In genomic region chr15:85131275-85132192, GRCm38 (mm10) we compare ENCODE assay signal across 9 mouse cellular contexts. TPM values are rescaled to one million over a fixed set of nuclear protein-coding genes. Genes with fewer than 3 reads are reported as not detected.
A peak's percentile ranks its signal among the peaks of the same experiment; 100 is the strongest.
DNase-seq lines count a peak whose midpoint lies in the region; ATAC-seq and TF ChIP-seq lines count a peak whose summit lies in the region.
"Had no signal": no experiment of that assay in that cellular context is flagged by ENCODE, and none has a peak within 500 bp of the region (broad histone marks: within the 10 kb centered on the region; RNA-seq: fewer than 3 reads in every experiment).

TSS of gene Smc1b (minus strand) at chr15:85131964.
TSS of gene Ribc2 (plus strand) at chr15:85132078.

- intact Hi-C loops in left cerebral cortex, postnatal 14 days (cut with DNase I), result no loop called here

- H3K27me3 ChIP-seq in intestine, postnatal 0 days (replicated peaks; ENCODE audit: control insufficient read depth, insufficient read depth, low read length), result no peaks in the 10 kb centered on the region
- H3K27me3 ChIP-seq in midbrain, embryonic 10.5 days (ENCODE audit: low read depth, poor library complexity, severe bottlenecking), result peaks cover 43% of the 10 kb centered on the region

- H3K4me3 ChIP-seq in intestine, postnatal 0 days (ENCODE audit: low read depth, low read length), result peak within 1 kb of the TSS; percentile 21; the same call in 1 of the 2 replicates
- H3K4me3 ChIP-seq in midbrain, embryonic 10.5 days, result peak within 1 kb of the TSS; percentile 42

- ATAC-seq in intestine, postnatal 0 days, result peak; percentile 56; the same call in 1 of the 2 replicates

- no peaks in the 10 kb centered on the region for H3K4me1 ChIP-seq in intestine, postnatal 0 days (replicated peaks; ENCODE audit: control insufficient read depth, insufficient read depth, low read length)
- H3K4me1 ChIP-seq in midbrain, embryonic 10.5 days, result peaks cover 12% of the 10 kb centered on the region

- DNase-seq in adrenal gland, postnatal 14 days, result peak; percentile 77
- peak; percentile 93 for DNase-seq in embryo, embryonic 10.5 days (ENCODE audit: low spot score)
- DNase-seq in gastrocnemius, postnatal 25 days, result peak; percentile 50
- peak; percentile 82 to 84 for DNase-seq in left cerebral cortex, postnatal 14 days (ENCODE audit: low spot score in 2 of 2)
- peak; percentile 81 for DNase-seq in midbrain, embryonic 10.5 days (ENCODE audit: low spot score)
- DNase-seq in skeletal muscle tissue, adult 2 months (ENCODE audit: low read depth, low spot score), result peak; percentile 69
- no peak for DNase-seq in adipocyte (ENCODE audit: low spot score)

- no peak within 1 kb of the TSS for H3K27ac ChIP-seq in intestine, postnatal 0 days (ENCODE audit: low read depth, low read length)
- peak within 1 kb of the TSS; percentile 76 for H3K27ac ChIP-seq in midbrain, embryonic 10.5 days (replicated peaks)

- no peak within 1 kb of the TSS for H3K9ac ChIP-seq in intestine, postnatal 0 days (ENCODE audit: low read depth, low read length)

- 33% methylated on average over 56 of the region's 58 CpGs for WGBS in intestine, postnatal 0 days
- WGBS in midbrain, embryonic 10.5 days, result 33% methylated on average over 56 of the region's 58 CpGs

- no peaks in the 10 kb centered on the region for H3K9me3 ChIP-seq in intestine, postnatal 0 days (ENCODE audit: control insufficient read depth)
- H3K9me3 ChIP-seq in midbrain, embryonic 10.5 days (replicated peaks), result peaks cover 8% of the 10 kb centered on the region

- TF ChIP-seq CTCF in intestine, postnatal 0 days (IDR thresholded peaks at IDR 0.05; ENCODE audit: low read depth), result no peak

- H3K4me2 ChIP-seq in intestine, postnatal 0 days (replicated peaks; ENCODE audit: low read depth), result peak within 1 kb of the TSS; percentile 54

- H3K36me3 ChIP-seq in intestine, postnatal 0 days (ENCODE audit: control insufficient read depth, insufficient read depth), result no peaks in the 10 kb centered on the region
- H3K36me3 ChIP-seq in midbrain, embryonic 10.5 days, result no peaks in the 10 kb centered on the region

RNA-seq across cellular contexts. Expression of gene Smc1b, which starts in this region (rescaled TPM):
- total RNA-seq in adrenal gland, postnatal 14 days (2021), result 0.11 and 0.41 TPM in 2 replicates
- not detected for total RNA-seq in gastrocnemius, postnatal 25 days (2021)
- 0.07 and 0.18 TPM in 2 replicates for polyA plus RNA-seq in intestine, postnatal 0 days (2015; fragmentation: Nextera tagmentation; extraction: Ambion mirVana)
- total RNA-seq in left cerebral cortex, postnatal 14 days (2021), result under 1 TPM in 1 of 2 experiments, not detected in 1; 0.87 TPM
- 0.11 and 0.12 TPM in 2 replicates for polyA plus RNA-seq in midbrain, embryonic 10.5 days (2016; fragmentation: Nextera tagmentation; extraction: Ambion mirVana)

RNA-seq across cellular contexts. Expression of gene Ribc2, which starts in this region (rescaled TPM):
- total RNA-seq in adrenal gland, postnatal 14 days (2021), result not detected in 2 replicates
- total RNA-seq in gastrocnemius, postnatal 25 days (2021), result not detected
- polyA plus RNA-seq in intestine, postnatal 0 days (2015; fragmentation: Nextera tagmentation; extraction: Ambion mirVana), result 0.13 TPM in 1 of 2 replicates, not detected in the other
- under 1 TPM in 1 of 2 experiments, not detected in 1; 0.23 TPM for total RNA-seq in left cerebral cortex, postnatal 14 days (2021)
- 0.41 and 0.57 TPM in 2 replicates for polyA plus RNA-seq in midbrain, embryonic 10.5 days (2016; fragmentation: Nextera tagmentation; extraction: Ambion mirVana)
- total RNA-seq: adrenal gland, postnatal 4 days had no signal

Comparison
In these comparisons a context has a peak if more than half of its experiments do, and no peak if none do; other contexts are left out.
1. Peak in DNase-seq in adrenal gland, postnatal 14 days; RNA of the genes that start here not detected or under 1 TPM.
2. Peak in DNase-seq in gastrocnemius, postnatal 25 days; RNA of the genes that start here not detected or under 1 TPM.
3. Peak in ATAC-seq, H3K4me3 ChIP-seq and H3K4me2 ChIP-seq in intestine, postnatal 0 days; RNA of the genes that start here not detected or under 1 TPM.
4. Peak in DNase-seq in left cerebral cortex, postnatal 14 days; RNA of the genes that start here not detected or under 1 TPM.
5. Peak in DNase-seq, H3K4me3 ChIP-seq and H3K27ac ChIP-seq in midbrain, embryonic 10.5 days; RNA of the genes that start here not detected or under 1 TPM.